Mouse (Mus musculus) embryonic fibroblast, embryonic 13.5 days (primary cell): ENCODE data around the gene Ankdd1a. TPM values are rescaled to one million over a fixed set of nuclear protein-coding genes. Genes with fewer than 3 reads are reported as not detected.

ENCODE experiments used
- H3K27ac ChIP-seq: 2 replicates; pipeline ENCODE4 v1.5.1; 2012; ENCODE audit warnings: low read length, control low read depth, inconsistent platforms; ENCODE audit not compliant: insufficient read depth
- H3K4me1 ChIP-seq: 2 replicates; pipeline ENCODE4 v1.6.1; 2011; ENCODE audit warnings: low read length; ENCODE audit not compliant: control insufficient read depth, insufficient read depth
- H3K4me3 ChIP-seq: 2 replicates; pipeline ENCODE4 v1.5.1; 2011; ENCODE audit warnings: mild to moderate bottlenecking, control low read depth, low read length; ENCODE audit not compliant: insufficient read depth
- CTCF ChIP-seq: IDR thresholded peaks from 2 replicates; pipeline ENCODE4 v1.5.1; 2011; ENCODE audit warnings: mild to moderate bottlenecking, control low read depth, low read length, moderate library complexity, borderline replicate concordance; ENCODE audit not compliant: insufficient read depth
- POLR2A ChIP-seq: IDR thresholded peaks from 2 replicates; pipeline ENCODE4 v1.6.1; 2011; ENCODE audit warnings: low read depth, mild to moderate bottlenecking, control low read depth, low read length, moderate library complexity
- polyA plus RNA-seq: library from polyadenylated mRNA; stranded (reverse); fragments of >200 nt; gene quantifications from 2 replicates; pipeline ENCODE4 v1.2.4, GENCODE M21; 2011; ENCODE audit warnings: low read depth; ENCODE audit not compliant: missing spikeins, insufficient read length

Ankdd1a gene
- polyA plus RNA-seq, 1 experiment = not detected

- H3K27ac ChIP-seq = no peak overlapping the region
These were observed 47.2 kb downstream of the Ankdd1a start for GRCm38 (mm10) chr9:65472769-65473168.

GRCm38 (mm10) chr9:65467686-65468085 is 52.3 kb downstream of the Ankdd1a start:
- Histone ChIP-seq H3K4me3 (no peak overlapping the region), H3K4me1 (0 out of 2 replicates have a peak, but pooled peaks cover under 1% of the 10 kb centered on the region), H3K27ac (no peak overlapping the region)
- no peak for TF ChIP-seq POLR2A
- TF ChIP-seq CTCF = no peak

More at GRCm38 (mm10) chr9:65472769-65473168, 47.2 kb downstream of the Ankdd1a start:
- no peak for TF ChIP-seq CTCF
- TF ChIP-seq POLR2A = no peak
- Histone ChIP-seq H3K4me3 (no peak overlapping the region), H3K4me1 (no peaks in the 10 kb centered on the region)

GRCm38 (mm10) chr9:65465241-65465640 is 54.8 kb downstream of the Ankdd1a start:
- 0 out of 2 replicates have a peak, but pooled peaks cover 3% of the 10 kb centered on the region for H3K4me1 ChIP-seq
- no peak overlapping the region for H3K4me3 ChIP-seq
- no peak overlapping the region for H3K27ac ChIP-seq
- TF ChIP-seq POLR2A (no peak), CTCF (no peak)

- no peak overlapping the region for H3K4me3 ChIP-seq
- H3K27ac ChIP-seq = no peak overlapping the region
- TF ChIP-seq CTCF (no peak), POLR2A (no peak)
- 0 out of 2 replicates have a peak, but pooled peaks cover 3% of the 10 kb centered on the region for H3K4me1 ChIP-seq
These were observed 55.8 kb downstream of the Ankdd1a start for GRCm38 (mm10) chr9:65464161-65464560.

GRCm38 (mm10) chr9:65462544-65462943 is 57.4 kb downstream of the Ankdd1a start:
- Histone ChIP-seq H3K27ac (no peak overlapping the region), H3K4me3 (no peak overlapping the region), H3K4me1 (0 out of 2 replicates have a peak, but pooled peaks cover 3% of the 10 kb centered on the region)
- TF ChIP-seq POLR2A (no peak), CTCF (no peak)

GRCm38 (mm10) chr9:65460732-65461442 is 59.1 kb downstream of the Ankdd1a start, which contains the start of gene Spg21:
TSS of gene Spg21 (plus strand) at chr9:65460947.
- peak within 1 kb of the TSS; percentile 35 for H3K27ac ChIP-seq
- peak within 1 kb of the TSS; percentile 65 for H3K4me3 ChIP-seq
- TF ChIP-seq CTCF (no peak), POLR2A (peak; percentile 64)
- H3K4me1 ChIP-seq = 0 out of 2 replicates have a peak, but pooled peaks cover 3% of the 10 kb centered on the region

GRCm38 (mm10) chr9:65460198-65460597 is 59.8 kb downstream of the Ankdd1a start:
- Histone ChIP-seq H3K4me3 (no peak overlapping the region), H3K27ac (no peak overlapping the region), H3K4me1 (0 out of 2 replicates have a peak, but pooled peaks cover 3% of the 10 kb centered on the region)
- TF ChIP-seq POLR2A = no peak
- TF ChIP-seq CTCF = no peak

- H3K4me3 ChIP-seq = no peak overlapping the region
- H3K4me1 ChIP-seq = 0 out of 2 replicates have a peak, but pooled peaks cover 3% of the 10 kb centered on the region
- no peak for TF ChIP-seq POLR2A
- no peak for TF ChIP-seq CTCF
- H3K27ac ChIP-seq = no peak overlapping the region
These were observed 61.0 kb downstream of the Ankdd1a start for GRCm38 (mm10) chr9:65458975-65459374.

- Histone ChIP-seq H3K4me3 (no peak overlapping the region), H3K27ac (no peak overlapping the region), H3K4me1 (no peaks in the 10 kb centered on the region)
- TF ChIP-seq POLR2A (no peak), CTCF (no peak)
These were observed 72.0 kb downstream of the Ankdd1a start for GRCm38 (mm10) chr9:65447951-65448350.

GRCm38 (mm10) chr9:65444692-65445091 is 75.3 kb downstream of the Ankdd1a start:
- TF ChIP-seq CTCF = no peak
- no peak overlapping the region for H3K27ac ChIP-seq
- H3K4me1 ChIP-seq = no peaks in the 10 kb centered on the region
- no peak overlapping the region for H3K4me3 ChIP-seq

Other genes starting within 250 kb of the Ankdd1a start
- gene Clpx, start 225.9 kb downstream of the Ankdd1a start, polyA plus RNA-seq = 25.8 and 35.4 TPM in 2 replicates
- 11.2 and 13.1 TPM in 2 replicates for gene Pdcd7, start 174.1 kb downstream of the Ankdd1a start, polyA plus RNA-seq
- gene Ubap1l, start 159.2 kb downstream of the Ankdd1a start, polyA plus RNA-seq = 0.98 TPM in 1 of 2 replicates, not detected in the other
- gene Kbtbd13, start 128.5 kb downstream of the Ankdd1a start, polyA plus RNA-seq = not detected in 2 replicates
- gene Rasl12, start 121.7 kb downstream of the Ankdd1a start, polyA plus RNA-seq = 1.0 and 1.5 TPM in 2 replicates
- not detected in 2 replicates for gene Slc51b, start 97.2 kb downstream of the Ankdd1a start, polyA plus RNA-seq
- 14.8 and 17.0 TPM in 2 replicates for gene Mtfmt, start 84.4 kb downstream of the Ankdd1a start, polyA plus RNA-seq
- 99.3 and 111 TPM in 2 replicates for gene Spg21, start 59.2 kb downstream of the Ankdd1a start, polyA plus RNA-seq
- gene Plekho2, start 59.8 kb upstream of the Ankdd1a start, polyA plus RNA-seq = 58.1 and 78.4 TPM in 2 replicates
- gene Pif1, start 67.0 kb upstream of the Ankdd1a start, polyA plus RNA-seq = 8.3 and 10.9 TPM in 2 replicates
- gene Rbpms2, start 109.5 kb upstream of the Ankdd1a start, polyA plus RNA-seq = 22.7 and 34.1 TPM in 2 replicates
- gene Oaz2, start 147.8 kb upstream of the Ankdd1a start, polyA plus RNA-seq = 88.1 and 93.0 TPM in 2 replicates